ENCODE assay signal across 9 mouse cellular contexts in genomic region chr11:81151286-81152020, GRCm38 (mm10).
DNase-seq lines count a peak whose midpoint lies in the region; ATAC-seq and TF ChIP-seq lines count a peak whose summit lies in the region.
"Had no signal": no experiment of that assay in that cellular context is flagged by ENCODE, and none has a peak within 500 bp of the region (broad histone marks: within the 10 kb centered on the region; RNA-seq: fewer than 3 reads in every experiment).

No protein-coding gene starts in this region.

- H3K27ac ChIP-seq in heart, embryonic 12.5 days (ENCODE audit: poor library complexity, severe bottlenecking): no peak overlapping the region
- no peak overlapping the region for H3K27ac ChIP-seq in ES-Bruce4 (ENCODE audit: insufficient read depth, low read length)
- no peak overlapping the region for H3K27ac ChIP-seq in embryonic facial prominence, embryonic 12.5 days
- H3K27ac ChIP-seq in intestine, embryonic 14.5 days (ENCODE audit: low read depth): no peak overlapping the region
- H3K27ac ChIP-seq in midbrain, embryonic 16.5 days (ENCODE audit: low read length): no peak overlapping the region

- peaks cover 81% of the 10 kb centered on the region for H3K27me3 ChIP-seq in heart, embryonic 12.5 days (replicated peaks)
- peaks cover 4% of the 10 kb centered on the region for H3K27me3 ChIP-seq in ES-Bruce4 (ENCODE audit: control insufficient read depth, insufficient read depth, low read length, poor library complexity, severe bottlenecking)
- peaks cover 71% of the 10 kb centered on the region for H3K27me3 ChIP-seq in embryonic facial prominence, embryonic 12.5 days
- peaks cover 78% of the 10 kb centered on the region for H3K27me3 ChIP-seq in intestine, embryonic 14.5 days (replicated peaks; ENCODE audit: control insufficient read depth, insufficient read depth, low read length)
- peaks cover 3% of the 10 kb centered on the region for H3K27me3 ChIP-seq in midbrain, embryonic 16.5 days (ENCODE audit: control insufficient read depth, insufficient read depth, low read depth, low read length)

- TF ChIP-seq POLR2A in ES-Bruce4 (IDR thresholded peaks at IDR 0.05; ENCODE audit: insufficient read depth, low read length): no peak

- no peak for TF ChIP-seq CTCF in ES-Bruce4 (IDR thresholded peaks at IDR 0.05; ENCODE audit: low read depth, low read length)

- peak overlapping the region; percentile 86 for H3K4me2 ChIP-seq in heart, embryonic 12.5 days
- H3K4me2 ChIP-seq in embryonic facial prominence, embryonic 12.5 days (replicated peaks): peak overlapping the region; percentile 98
- H3K4me2 ChIP-seq in intestine, embryonic 14.5 days (ENCODE audit: low read length): peak overlapping the region; percentile 85
- peak overlapping the region; percentile 85 for H3K4me2 ChIP-seq in midbrain, embryonic 16.5 days (ENCODE audit: low read length)

- H3K4me3 ChIP-seq in heart, embryonic 12.5 days: peak overlapping the region; percentile 51
- H3K4me3 ChIP-seq in ES-Bruce4 (ENCODE audit: low read depth, low read length): peak overlapping the region; percentile 77
- peak overlapping the region; percentile 56 for H3K4me3 ChIP-seq in embryonic facial prominence, embryonic 12.5 days
- peak overlapping the region; percentile 49 for H3K4me3 ChIP-seq in intestine, embryonic 14.5 days (ENCODE audit: low read depth, low read length)
- H3K4me3 ChIP-seq in midbrain, embryonic 16.5 days (ENCODE audit: low read depth, low read length): peak overlapping the region; percentile 68
- H3K4me3 ChIP-seq: erythroblast, embryonic 14.5 days had no signal

- ATAC-seq in heart, embryonic 12.5 days (ENCODE audit: insufficient number of reproducible peaks, low FRiP score): no peak
- ATAC-seq in embryonic facial prominence, embryonic 12.5 days (ENCODE audit: insufficient number of reproducible peaks, insufficient read depth, low FRiP score, low TSS enrichment): no peak
- 0 out of 2 replicates have a peak, but pooled peaks have one; percentile 32 for ATAC-seq in intestine, embryonic 14.5 days (replicated peaks; ENCODE audit: low FRiP score, low TSS enrichment, low read depth)
- peak; percentile 40 for ATAC-seq in midbrain, embryonic 16.5 days

- H3K9ac ChIP-seq in heart, embryonic 12.5 days: peak overlapping the region; percentile 40; the same call in 1 of the 2 replicates
- peak overlapping the region; percentile 84 for H3K9ac ChIP-seq in ES-Bruce4 (ENCODE audit: low read depth, poor library complexity, severe bottlenecking)
- H3K9ac ChIP-seq in embryonic facial prominence, embryonic 12.5 days: peak overlapping the region; percentile 47
- H3K9ac ChIP-seq in intestine, embryonic 14.5 days (ENCODE audit: low read length): peak overlapping the region; percentile 34; the same call in 1 of the 2 replicates
- peak overlapping the region; percentile 86 for H3K9ac ChIP-seq in midbrain, embryonic 16.5 days (ENCODE audit: low read depth, low read length)

- H3K4me1 ChIP-seq in heart, embryonic 12.5 days (replicated peaks): peaks cover 21% of the 10 kb centered on the region
- H3K4me1 ChIP-seq in ES-Bruce4 (ENCODE audit: control insufficient read depth, insufficient read depth, low read length): no peaks in the 10 kb centered on the region
- H3K4me1 ChIP-seq in embryonic facial prominence, embryonic 12.5 days: peaks cover 22% of the 10 kb centered on the region
- H3K4me1 ChIP-seq in intestine, embryonic 14.5 days (replicated peaks; ENCODE audit: control insufficient read depth, insufficient read depth, low read length): 0 out of 2 replicates have a peak, but pooled peaks cover 3% of the 10 kb centered on the region
- peaks cover 13% of the 10 kb centered on the region for H3K4me1 ChIP-seq in midbrain, embryonic 16.5 days (ENCODE audit: control insufficient read depth, insufficient read depth, low read length)

- TF ChIP-seq EP300 in ES-Bruce4 (IDR thresholded peaks at IDR 0.05; ENCODE audit: insufficient read depth, low read depth, low read length): no peak

- no peaks in the 10 kb centered on the region for H3K36me3 ChIP-seq in heart, embryonic 12.5 days
- no peaks in the 10 kb centered on the region for H3K36me3 ChIP-seq in ES-Bruce4 (ENCODE audit: control insufficient read depth, insufficient read depth, low read length, poor library complexity, severe bottlenecking)
- H3K36me3 ChIP-seq in embryonic facial prominence, embryonic 12.5 days: no peaks in the 10 kb centered on the region
- no peaks in the 10 kb centered on the region for H3K36me3 ChIP-seq in intestine, embryonic 14.5 days (ENCODE audit: control insufficient read depth, insufficient read depth, low read length)
- H3K36me3 ChIP-seq in midbrain, embryonic 16.5 days (ENCODE audit: control insufficient read depth, insufficient read depth, low read length): no peaks in the 10 kb centered on the region

- DNase-seq in heart, adult 8-10 months (ENCODE audit: low spot score): no peak
- peak; percentile 55 for DNase-seq in intestine, embryonic 14.5 days (ENCODE audit: low spot score)
- DNase-seq in urinary bladder, postnatal 10 days (ENCODE audit: low spot score): no peak
- no peak for DNase-seq in c-Kit-positive CD71-positive TER-119-positive erythroid progenitor cells, embryonic 14.5 days (ENCODE audit: low spot score)

- 4% methylated on average over 36 of the region's 36 CpGs for WGBS in heart, embryonic 12.5 days
- 4% methylated on average over 36 of the region's 36 CpGs for WGBS in embryonic facial prominence, embryonic 12.5 days
- WGBS in intestine, embryonic 14.5 days: 4% methylated on average over 36 of the region's 36 CpGs
- WGBS in midbrain, embryonic 16.5 days: 6% methylated on average over 36 of the region's 36 CpGs

- no peaks in the 10 kb centered on the region for H3K9me3 ChIP-seq in heart, embryonic 12.5 days (replicated peaks)
- no peaks in the 10 kb centered on the region for H3K9me3 ChIP-seq in ES-Bruce4 (replicated peaks; ENCODE audit: control insufficient read depth, insufficient read depth, low read length, poor library complexity, severe bottlenecking)
- H3K9me3 ChIP-seq in embryonic facial prominence, embryonic 12.5 days: no peaks in the 10 kb centered on the region
- H3K9me3 ChIP-seq in intestine, embryonic 14.5 days (ENCODE audit: control insufficient read depth, low read length): no peaks in the 10 kb centered on the region
- H3K9me3 ChIP-seq in midbrain, embryonic 16.5 days (replicated peaks; ENCODE audit: control insufficient read depth, low read length, poor library complexity, severe bottlenecking): no peaks in the 10 kb centered on the region

Comparison
In these comparisons a context has a peak if more than half of its experiments do, and no peak if none do; other contexts are left out.
1. ATAC-seq: peak in intestine, embryonic 14.5 days (single experiment) and midbrain, embryonic 16.5 days (single experiment); none in heart, embryonic 12.5 days (single experiment) and embryonic facial prominence, embryonic 12.5 days (single experiment).
2. H3K9ac ChIP-seq: peak in every context shown above with its lines; median percentile 86 in midbrain, embryonic 16.5 days; 84 in ES-Bruce4; 47 in embryonic facial prominence, embryonic 12.5 days; 40 in heart, embryonic 12.5 days; 34 in intestine, embryonic 14.5 days.
3. Peak in every context shown above with its lines, with median percentiles within 50 percentile points of each other: H3K4me2 ChIP-seq and H3K4me3 ChIP-seq.